Mouse (Mus musculus) ES-Bruce4 (cell line): ENCODE data around the gene Mpzl3. TPM values are rescaled to one million over a fixed set of nuclear protein-coding genes. Genes with fewer than 3 reads are reported as not detected.
A peak's percentile ranks its signal among the peaks of the same experiment; 100 is the strongest.

Experiments
- H3K27ac ChIP-seq: 2 replicates; pipeline ENCODE4 v1.5.1; 2012; ENCODE audit warnings: low read length, inconsistent platforms; ENCODE audit not compliant: insufficient read depth
- H3K27me3 ChIP-seq: 2 replicates; pipeline ENCODE4 v1.6.1; 2012; ENCODE audit warnings: mild to moderate bottlenecking, low read length, inconsistent platforms; ENCODE audit not compliant: control insufficient read depth, poor library complexity, insufficient read depth, severe bottlenecking
- H3K36me3 ChIP-seq: 2 replicates; pipeline ENCODE4 v1.6.1; 2012; ENCODE audit warnings: inconsistent platforms, mild to moderate bottlenecking, low read length, moderate library complexity; ENCODE audit not compliant: control insufficient read depth, poor library complexity, insufficient read depth, severe bottlenecking
- H3K4me1 ChIP-seq: one replicate; pipeline ENCODE4 v1.8.1; 2011; ENCODE audit warnings: low read length; ENCODE audit not compliant: control insufficient read depth, insufficient read depth
- H3K4me3 ChIP-seq: 2 replicates; pipeline ENCODE4 v1.5.1; 2011; ENCODE audit warnings: low read depth, mild to moderate bottlenecking, low read length
- H3K9ac ChIP-seq: 2 replicates; pipeline ENCODE4 v1.6.1; 2012; ENCODE audit warnings: low read depth, mild to moderate bottlenecking, inconsistent platforms; ENCODE audit not compliant: poor library complexity, severe bottlenecking
- H3K9me3 ChIP-seq: replicated peaks from 2 replicates; pipeline ENCODE4 v1.6.1; 2012; ENCODE audit warnings: mild to moderate bottlenecking, low read length, inconsistent platforms; ENCODE audit not compliant: control insufficient read depth, poor library complexity, insufficient read depth, severe bottlenecking
- CTCF ChIP-seq: IDR thresholded peaks from one replicate; pipeline ENCODE4 v1.8.1; 2011; ENCODE audit warnings: low read depth, low read length
- EP300 ChIP-seq: IDR thresholded peaks from 2 replicates; pipeline ENCODE4 v1.6.1; 2011; ENCODE audit warnings: low read depth, low read length; ENCODE audit not compliant: insufficient read depth
- POLR2A ChIP-seq: IDR thresholded peaks from one replicate; pipeline ENCODE4 v1.8.1; 2011; ENCODE audit warnings: low read length; ENCODE audit not compliant: insufficient read depth
- polyA plus RNA-seq: library from polyadenylated mRNA; stranded (reverse); fragments of >200 nt; gene quantifications from 2 replicates; pipeline ENCODE4 v1.2.4, GENCODE M21; 2011; ENCODE audit warnings: low read depth; ENCODE audit not compliant: missing spikeins, insufficient read depth, insufficient read length

Gene Mpzl3
- polyA plus RNA-seq, 1 experiment, result 6.7 TPM

- H3K9ac ChIP-seq, result no peak overlapping the region
- no peak overlapping the region for H3K4me3 ChIP-seq
- H3K36me3 ChIP-seq, result no peaks in the 10 kb centered on the region
These were observed 42.9 kb downstream of the Mpzl3 start for GRCm38 (mm10) chr9:45097877-45098276.

GRCm38 (mm10) chr9:45098426-45098825 is 43.4 kb downstream of the Mpzl3 start:
- Histone ChIP-seq H3K9me3 (no peaks in the 10 kb centered on the region), H3K9ac (no peak overlapping the region), H3K4me1 (no peaks in the 10 kb centered on the region), H3K27ac (no peak overlapping the region), H3K27me3 (no peaks in the 10 kb centered on the region), H3K4me3 (no peak overlapping the region), H3K36me3 (no peaks in the 10 kb centered on the region)
- TF ChIP-seq POLR2A (no peak), CTCF (no peak), EP300 (no peak)

More at GRCm38 (mm10) chr9:45097877-45098276, 42.9 kb downstream of the Mpzl3 start:
- Histone ChIP-seq H3K4me1 (no peaks in the 10 kb centered on the region), H3K27me3 (no peaks in the 10 kb centered on the region), H3K9me3 (no peaks in the 10 kb centered on the region), H3K27ac (no peak overlapping the region)
- no peak for TF ChIP-seq EP300
- TF ChIP-seq CTCF, result no peak
- no peak for TF ChIP-seq POLR2A

- Histone ChIP-seq H3K9ac (no peak overlapping the region), H3K9me3 (no peaks in the 10 kb centered on the region), H3K4me1 (no peaks in the 10 kb centered on the region), H3K27me3 (no peaks in the 10 kb centered on the region; the same call in 1 of the 2 replicates), H3K27ac (no peak overlapping the region), H3K36me3 (no peaks in the 10 kb centered on the region), H3K4me3 (no peak overlapping the region)
- no peak for TF ChIP-seq POLR2A
These were observed 47.5 kb downstream of the Mpzl3 start for GRCm38 (mm10) chr9:45102528-45102927.

GRCm38 (mm10) chr9:45103211-45103979 is 48.4 kb downstream of the Mpzl3 start:
- Histone ChIP-seq H3K9ac (no peak overlapping the region), H3K36me3 (no peaks in the 10 kb centered on the region), H3K4me1 (no peaks in the 10 kb centered on the region), H3K27me3 (no peaks in the 10 kb centered on the region; the same call in 1 of the 2 replicates), H3K27ac (no peak overlapping the region), H3K4me3 (no peak overlapping the region), H3K9me3 (no peaks in the 10 kb centered on the region)
- TF ChIP-seq CTCF, result no peak
- no peak for TF ChIP-seq EP300
- no peak for TF ChIP-seq POLR2A

- H3K36me3 ChIP-seq, result no peaks in the 10 kb centered on the region
- H3K27ac ChIP-seq, result no peak overlapping the region
- TF ChIP-seq CTCF (no peak), POLR2A (no peak), EP300 (no peak)
- no peak overlapping the region for H3K4me3 ChIP-seq
- no peaks in the 10 kb centered on the region for H3K9me3 ChIP-seq
- H3K27me3 ChIP-seq, result no peaks in the 10 kb centered on the region; the same call in 1 of the 2 replicates
- no peaks in the 10 kb centered on the region for H3K4me1 ChIP-seq
- no peak overlapping the region for H3K9ac ChIP-seq
These were observed 50.8 kb downstream of the Mpzl3 start for GRCm38 (mm10) chr9:45105596-45106374.

- H3K9me3 ChIP-seq, result no peaks in the 10 kb centered on the region
- H3K9ac ChIP-seq, result no peak overlapping the region
- no peaks in the 10 kb centered on the region for H3K4me1 ChIP-seq
- no peak overlapping the region for H3K27ac ChIP-seq
- H3K27me3 ChIP-seq, result no peaks in the 10 kb centered on the region
- no peaks in the 10 kb centered on the region for H3K36me3 ChIP-seq
- peak overlapping the region; percentile 16 for H3K4me3 ChIP-seq
- TF ChIP-seq POLR2A (no peak), CTCF (no peak), EP300 (no peak)
These were observed 60.7 kb downstream of the Mpzl3 start for GRCm38 (mm10) chr9:45115706-45116105.
